Mouse (Mus musculus) spleen, adult 12 weeks (tissue): ENCODE measurements at regions not wholly inside any gene's neighbourhood (a gene's known extent, or its start where the extent isn't known, plus 50 kb on each side); places are given as distances from the start of the nearest gene placed in this dataset.

Experiments used
- DNase-seq: peaks from one replicate; pipeline ENCODE4 v3.0.0; 2022; ENCODE audit warnings: low spot score

- no peak for DNase-seq
These were observed 105.1 kb downstream of the Mtx2 start for GRCm38 (mm10) chr2:74930702-74931101.

- no peak for DNase-seq
These were observed 107.6 kb downstream of the Mtx2 start for GRCm38 (mm10) chr2:74933190-74933589.

- no peak for DNase-seq
These were observed 108.2 kb downstream of the Mtx2 start for GRCm38 (mm10) chr2:74933771-74934170.

- no peak for DNase-seq
These were observed 113.1 kb downstream of the Mtx2 start for GRCm38 (mm10) chr2:74938711-74939110.

GRCm38 (mm10) chr2:74941966-74942365 is 116.4 kb downstream of the Mtx2 start:
- DNase-seq: no peak

GRCm38 (mm10) chr2:74942611-74943198 is 117.1 kb downstream of the Mtx2 start:
- no peak for DNase-seq

GRCm38 (mm10) chr2:74945185-74945749 is 119.7 kb downstream of the Mtx2 start:
- no peak for DNase-seq

GRCm38 (mm10) chr2:74951401-74952260 is 126.0 kb downstream of the Mtx2 start:
- DNase-seq: no peak

- no peak for DNase-seq
These were observed 128.5 kb downstream of the Mtx2 start for GRCm38 (mm10) chr2:74954101-74954500.

- DNase-seq: no peak
These were observed 129.9 kb downstream of the Mtx2 start for GRCm38 (mm10) chr2:74955281-74956128.

GRCm38 (mm10) chr2:74956129-74956450 is 130.5 kb downstream of the Mtx2 start:
- DNase-seq: no peak

GRCm38 (mm10) chr2:74956556-74956955 is 131.0 kb downstream of the Mtx2 start:
- DNase-seq: no peak

GRCm38 (mm10) chr2:74959936-74960335 is 134.3 kb downstream of the Mtx2 start:
- DNase-seq: no peak

GRCm38 (mm10) chr2:74962416-74962815 is 136.8 kb downstream of the Mtx2 start:
- no peak for DNase-seq

GRCm38 (mm10) chr2:74964360-74964759 is 138.8 kb downstream of the Mtx2 start:
- peak; percentile 19 for DNase-seq

GRCm38 (mm10) chr2:74964980-74965379 is 139.4 kb downstream of the Mtx2 start:
- no peak for DNase-seq

- DNase-seq: no peak
These were observed 139.9 kb downstream of the Mtx2 start for GRCm38 (mm10) chr2:74965384-74966060.

GRCm38 (mm10) chr2:74970611-74971265 is 145.1 kb downstream of the Mtx2 start:
- DNase-seq: no peak

- no peak for DNase-seq
These were observed 147.8 kb downstream of the Mtx2 start for GRCm38 (mm10) chr2:74973386-74973785.

- no peak for DNase-seq
These were observed 149.2 kb downstream of the Mtx2 start for GRCm38 (mm10) chr2:74974595-74975325.

- no peak for DNase-seq
These were observed 151.7 kb downstream of the Mtx2 start for GRCm38 (mm10) chr2:74977348-74977747.
